Comparison of ENCODE assay signal across 10 mouse cellular contexts in genomic region chr17:55446185-55446527, GRCm38 (mm10). TPM values are rescaled to one million over a fixed set of nuclear protein-coding genes. Genes with fewer than 3 reads are reported as not detected.
DNase-seq lines count a peak whose midpoint lies in the region; ATAC-seq lines count a peak whose summit lies in the region.
"Had no signal": no experiment of that assay in that cellular context is flagged by ENCODE, and none has a peak within 500 bp of the region (broad histone marks: within the 10 kb centered on the region; RNA-seq: fewer than 3 reads in every experiment).

No protein-coding gene starts in this region.

- H3K27me3 ChIP-seq in heart, embryonic 10.5 days (ENCODE audit: insufficient read depth, poor library complexity, severe bottlenecking), result peaks cover 44% of the 10 kb centered on the region
- H3K27me3 ChIP-seq in intestine, embryonic 16.5 days (replicated peaks; ENCODE audit: control insufficient read depth, insufficient read depth, low read length), result peaks cover 24% of the 10 kb centered on the region
- H3K27me3 ChIP-seq in stomach, embryonic 16.5 days (ENCODE audit: control insufficient read depth, insufficient read depth, low read length), result peaks cover 19% of the 10 kb centered on the region
- H3K27me3 ChIP-seq: CH12.LX had no signal

- peak; percentile 31; the same call in 1 of the 2 replicates for ATAC-seq in intestine, embryonic 16.5 days
- ATAC-seq in stomach, embryonic 16.5 days (ENCODE audit: insufficient read depth, low FRiP score), result peak; percentile 56; the same call in 1 of the 2 replicates

- WGBS in heart, embryonic 10.5 days, result 4% methylated on average over 6 of the region's 6 CpGs
- under 1% methylated on average over 6 of the region's 6 CpGs for WGBS in intestine, embryonic 16.5 days
- 3% methylated on average over 6 of the region's 6 CpGs for WGBS in stomach, embryonic 16.5 days

- peak overlapping the region; percentile 95 for H3K4me2 ChIP-seq in intestine, embryonic 16.5 days (ENCODE audit: low read depth, low read length)
- peak overlapping the region; percentile 89 for H3K4me2 ChIP-seq in stomach, embryonic 16.5 days (ENCODE audit: low read depth, low read length)

- peak overlapping the region; percentile 67 for H3K4me3 ChIP-seq in heart, embryonic 10.5 days
- peak overlapping the region; percentile 56 for H3K4me3 ChIP-seq in intestine, embryonic 16.5 days (ENCODE audit: low read length)
- peak overlapping the region; percentile 60 for H3K4me3 ChIP-seq in stomach, embryonic 16.5 days (replicated peaks; ENCODE audit: low read length)

- peaks cover 7% of the 10 kb centered on the region for H3K4me1 ChIP-seq in heart, embryonic 10.5 days
- 0 out of 2 replicates have a peak, but pooled peaks cover 4% of the 10 kb centered on the region for H3K4me1 ChIP-seq in intestine, embryonic 16.5 days (ENCODE audit: control insufficient read depth, insufficient read depth, low read length)
- H3K4me1 ChIP-seq in stomach, embryonic 16.5 days (ENCODE audit: control insufficient read depth, insufficient read depth, low read length), result peaks cover 5% of the 10 kb centered on the region; the same call in 1 of the 2 replicates

- intact Hi-C loops in heart, postnatal 10 days (cut with DNase I), result no loop called here

- no peaks in the 10 kb centered on the region for H3K36me3 ChIP-seq in heart, embryonic 10.5 days
- no peaks in the 10 kb centered on the region for H3K36me3 ChIP-seq in intestine, embryonic 16.5 days (ENCODE audit: control insufficient read depth, insufficient read depth, low read length)
- no peaks in the 10 kb centered on the region for H3K36me3 ChIP-seq in stomach, embryonic 16.5 days (ENCODE audit: control insufficient read depth, insufficient read depth, low read length)

- peak overlapping the region; percentile 60 for H3K9ac ChIP-seq in intestine, embryonic 16.5 days (ENCODE audit: low read depth, low read length)
- peak overlapping the region; percentile 73 for H3K9ac ChIP-seq in stomach, embryonic 16.5 days (ENCODE audit: low read length)

- no peak for DNase-seq in heart, embryonic 10.5 days (ENCODE audit: low spot score)
- DNase-seq in heart, postnatal 10 days, result no peak
- peak; percentile 37 to 53 for DNase-seq in right cerebral cortex, adult 2 months (ENCODE audit: low spot score in 2 of 2)
- DNase-seq in right cerebral cortex, postnatal 4 days, result no peak
- no peak for DNase-seq in natural killer cell, adult 2 months (ENCODE audit: low spot score in 2 of 2)
- no peak for DNase-seq in urinary bladder, postnatal 36 days (ENCODE audit: low spot score in 2 of 2)

- peak overlapping the region; percentile 81 for H3K27ac ChIP-seq in heart, embryonic 10.5 days
- no peak overlapping the region for H3K27ac ChIP-seq in intestine, embryonic 16.5 days (ENCODE audit: low read length)
- H3K27ac ChIP-seq in stomach, embryonic 16.5 days (ENCODE audit: low read length), result no peak overlapping the region

- no peaks in the 10 kb centered on the region for H3K9me3 ChIP-seq in heart, embryonic 10.5 days
- no peaks in the 10 kb centered on the region for H3K9me3 ChIP-seq in intestine, embryonic 16.5 days (ENCODE audit: control insufficient read depth, low read length)
- H3K9me3 ChIP-seq in stomach, embryonic 16.5 days (replicated peaks; ENCODE audit: control insufficient read depth, low read length), result no peaks in the 10 kb centered on the region

RNA-seq across cellular contexts. Expression of gene St6gal2, which starts 1.0 kb away (rescaled TPM):
- polyA plus RNA-seq in heart, embryonic 10.5 days (2016; fragmentation: Nextera tagmentation; extraction: Ambion mirVana), result 0.52 and 2.7 TPM in 2 replicates
- not detected for total RNA-seq in heart, postnatal 10 days (2021)
- 0.31 and 0.32 TPM in 2 replicates for polyA plus RNA-seq in intestine, embryonic 16.5 days (2015; fragmentation: Nextera tagmentation; extraction: Ambion mirVana)
- polyA plus RNA-seq in stomach, embryonic 16.5 days (2015; fragmentation: Nextera tagmentation; extraction: Ambion mirVana), result 1.9 and 2.2 TPM in 2 replicates
- total RNA-seq: CH12.LX; common myeloid progenitor, adult 5-6 weeks had no signal

Comparison
In these comparisons a context has a peak if more than half of its experiments do, and no peak if none do; other contexts are left out.
1. DNase-seq: peak in right cerebral cortex, adult 2 months (2 of 2); none in heart, embryonic 10.5 days (single experiment), heart, postnatal 10 days (0 of 2), right cerebral cortex, postnatal 4 days (single experiment), natural killer cell, adult 2 months (0 of 2) and urinary bladder, postnatal 36 days (0 of 2).
2. Peak in every context shown above with its lines, with median percentiles within 50 percentile points of each other: H3K4me3 ChIP-seq.